Mouse (Mus musculus): ENCODE data around the gene Gemin8. TPM values are rescaled to one million over a fixed set of nuclear protein-coding genes. Genes with fewer than 3 reads are reported as not detected.

Gene Gemin8
- 9.9 TPM for polyA plus RNA-seq (2017; shearing (Covaris generic))

DNA sequence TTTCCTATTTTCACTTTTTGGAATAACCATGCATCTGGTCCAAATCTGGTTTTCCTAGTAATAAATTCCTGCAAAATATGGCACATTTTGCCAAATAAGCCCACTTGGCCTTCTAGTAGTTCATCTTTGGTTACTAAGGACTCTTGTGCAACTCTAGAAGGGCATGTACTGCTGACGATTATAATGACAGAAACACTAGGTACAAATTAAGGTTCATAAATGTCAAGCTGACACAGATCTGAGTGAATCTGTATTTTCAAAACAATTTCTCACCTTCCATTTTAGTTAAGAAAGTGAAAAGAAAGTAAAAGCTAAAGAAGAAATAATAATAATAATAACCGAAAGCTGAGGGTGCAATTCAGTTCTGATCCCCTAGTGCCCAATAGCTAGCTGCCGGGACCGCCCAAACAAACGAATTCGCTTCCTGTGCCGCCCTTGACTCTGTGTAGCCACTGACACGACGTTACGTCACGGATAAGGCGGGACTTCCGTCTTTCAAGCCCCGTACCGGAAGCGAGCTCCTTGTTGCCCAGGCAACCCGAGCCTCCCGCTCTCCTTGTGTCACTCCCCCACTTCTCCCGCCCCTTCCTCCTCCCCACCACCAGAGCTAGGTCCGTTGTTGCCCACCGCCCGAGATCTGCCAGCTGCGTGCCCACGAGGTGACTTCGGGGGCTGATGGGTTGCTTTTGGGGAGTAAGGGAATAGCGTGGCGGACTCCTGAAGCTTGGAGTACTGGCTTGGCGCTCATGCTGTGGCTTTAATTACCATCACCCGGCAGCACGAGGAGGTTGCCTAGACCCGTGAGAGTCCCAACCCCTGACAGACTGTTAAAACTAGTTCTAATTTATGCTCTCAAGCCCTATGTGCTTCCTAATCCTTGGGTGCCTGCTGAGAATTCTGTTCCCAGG lies at the start of gene Gemin8:
TSS of gene Gemin8 (plus strand) at position 563 of the 908 bp plus-strand sequence.

DNA sequence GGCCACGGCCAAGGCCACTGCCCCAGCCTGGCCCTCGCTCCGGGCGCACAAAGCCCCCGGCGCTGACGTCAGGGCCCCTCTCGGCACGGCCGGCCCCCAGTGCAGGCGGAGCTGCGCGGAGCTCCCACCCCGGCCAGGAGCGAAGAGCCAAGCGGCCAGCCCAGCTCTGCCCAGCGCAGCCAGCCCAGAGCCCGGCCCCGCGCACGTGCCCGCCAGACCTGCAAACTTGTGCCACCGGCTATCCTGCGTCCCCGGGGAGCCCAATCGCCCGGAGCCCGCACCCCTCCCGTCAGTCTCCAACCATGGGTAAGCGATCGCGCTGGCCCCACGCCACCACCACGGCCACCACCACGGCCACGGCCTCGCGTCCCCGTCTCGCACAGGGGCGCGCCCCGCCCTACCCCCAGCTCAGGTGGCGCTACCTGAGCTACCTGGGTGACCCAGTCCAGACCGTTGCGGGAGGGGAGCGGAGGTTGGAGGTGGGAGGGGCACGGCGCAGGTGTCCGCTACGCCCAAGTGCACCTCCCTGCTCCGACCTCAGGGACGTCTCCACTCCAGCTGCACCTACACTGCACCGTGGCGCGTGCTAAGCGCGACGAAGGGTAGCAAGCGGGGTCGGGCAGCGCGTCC lies 68.7 kb downstream of the Gemin8 start, which contains the start of gene Gpm6b:
TSS of gene Gpm6b (plus strand) at position 81 of the 630 bp plus-strand sequence.

Other genes with a start within 250 kb of the Gemin8 start
- 10.0 TPM for gene Gpm6b, start 68.5 kb downstream of the Gemin8 start, polyA plus RNA-seq (2017; shearing (Covaris generic))